In the genomic region with DNA sequence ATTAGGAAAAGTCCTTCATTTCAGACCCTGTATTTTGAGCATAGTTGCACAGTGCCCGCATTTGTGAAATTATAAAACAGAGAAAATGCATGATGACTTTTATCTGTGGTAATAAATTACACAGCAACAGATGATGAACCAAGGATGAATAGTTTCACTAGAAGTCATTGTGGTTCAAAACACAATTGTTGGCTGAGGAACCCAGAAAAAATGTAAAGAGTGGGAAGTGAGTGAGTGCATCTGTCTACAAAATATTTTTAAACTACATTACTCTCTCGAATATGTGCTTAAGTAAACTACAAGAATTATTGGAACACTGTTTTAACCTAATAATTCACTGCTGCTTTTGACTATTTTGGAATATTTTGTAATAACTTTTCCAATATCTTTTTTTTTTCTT, we compare ENCODE assay signal across 19 mouse cellular contexts.
DNase-seq lines count a peak whose midpoint lies in the region; ATAC-seq and TF ChIP-seq lines count a peak whose summit lies in the region.
"Had no signal": no experiment of that assay in that cellular context is flagged by ENCODE, and none has a peak within 500 bp of the region (broad histone marks: within the 10 kb centered on the region; RNA-seq: fewer than 3 reads in every experiment).

No protein-coding gene starts in this region.

- H3K4me2 ChIP-seq in lung, embryonic 16.5 days (ENCODE audit: low read depth, low read length), result no peak overlapping the region
- H3K4me2 ChIP-seq: embryonic facial prominence, embryonic 12.5 days; forebrain, embryonic 13.5 days; forebrain, embryonic 15.5 days had no signal

- no peak overlapping the region for H3K4me3 ChIP-seq in left cerebral cortex, adult 2 months
- H3K4me3 ChIP-seq in lung, embryonic 16.5 days (ENCODE audit: low read length), result no peak overlapping the region
- H3K4me3 ChIP-seq: embryonic facial prominence, embryonic 10.5 days; embryonic facial prominence, embryonic 12.5 days; forebrain, embryonic 13.5 days; forebrain, embryonic 15.5 days had no signal

- H3K27me3 ChIP-seq in lung, embryonic 16.5 days (ENCODE audit: control insufficient read depth, insufficient read depth, low read depth, low read length), result no peaks in the 10 kb centered on the region
- H3K27me3 ChIP-seq: embryonic facial prominence, embryonic 12.5 days; forebrain, embryonic 13.5 days; forebrain, embryonic 15.5 days had no signal

- 58% methylated on average over 2 of the region's 2 CpGs for WGBS in lung, embryonic 16.5 days

- ATAC-seq in lung, embryonic 16.5 days (ENCODE audit: low read depth), result peak; percentile 54
- ATAC-seq in megakaryocyte progenitor cell, adult 5-6 weeks (replicated peaks; ENCODE audit: poor library complexity), result no peak
- ATAC-seq: forebrain, embryonic 13.5 days; forebrain, embryonic 15.5 days had no signal

- H3K36me3 ChIP-seq in lung, embryonic 16.5 days (ENCODE audit: control insufficient read depth, insufficient read depth, low read length), result no peaks in the 10 kb centered on the region
- H3K36me3 ChIP-seq: embryonic facial prominence, embryonic 10.5 days; embryonic facial prominence, embryonic 12.5 days; forebrain, embryonic 15.5 days had no signal

- DNase-seq in left cerebral cortex, adult 2 months (ENCODE audit: extremely low spot score in 1 of 2, low spot score in 2 of 2), result no peak
- DNase-seq in left cerebral cortex, adult 11 months (ENCODE audit: low spot score), result no peak
- DNase-seq in lung, adult 18-20 months, result no peak
- peak; percentile 19 for DNase-seq in brain, adult 2 months (ENCODE audit: low read depth, low spot score)
- DNase-seq in telencephalon, adult 2 months (ENCODE audit: low read depth, low spot score), result peak; percentile 11
- DNase-seq: adrenal gland, adult 2 months; adrenal gland, postnatal 10 days; adrenal gland, postnatal 25 days; cerebellum, adult 11-12 months; cerebellum, adult 2 months; cerebellum, adult 9-10 months; cerebellum, postnatal 10 days; cerebellum, postnatal 25 days had no signal

- H3K27ac ChIP-seq in left cerebral cortex, adult 2 months, result peak overlapping the region; percentile 78
- H3K27ac ChIP-seq in lung, embryonic 16.5 days (ENCODE audit: low read length), result no peak overlapping the region
- H3K27ac ChIP-seq: embryonic facial prominence, embryonic 10.5 days; embryonic facial prominence, embryonic 12.5 days; forebrain, embryonic 13.5 days; forebrain, embryonic 15.5 days had no signal

- intact Hi-C loops in left cerebral cortex, adult 2 months (cut with DNase I), result loop anchor here (2.0 to 5.0 kb wide), 2 partner anchors 95 to 391 kb away; no protein-coding TSS in a partner anchor

- no peaks in the 10 kb centered on the region for H3K4me1 ChIP-seq in lung, embryonic 16.5 days (replicated peaks; ENCODE audit: control insufficient read depth, insufficient read depth, low read length)
- H3K4me1 ChIP-seq: embryonic facial prominence, embryonic 10.5 days; embryonic facial prominence, embryonic 12.5 days; forebrain, embryonic 13.5 days; forebrain, embryonic 15.5 days had no signal

- TF ChIP-seq CTCF in left cerebral cortex, adult 2 months (IDR thresholded peaks at IDR 0.05), result no peak

- no peak overlapping the region for H3K9ac ChIP-seq in lung, embryonic 16.5 days (ENCODE audit: low read length)
- H3K9ac ChIP-seq: embryonic facial prominence, embryonic 12.5 days; forebrain, embryonic 13.5 days; forebrain, embryonic 15.5 days had no signal

- no peaks in the 10 kb centered on the region for H3K9me3 ChIP-seq in lung, embryonic 16.5 days (ENCODE audit: control insufficient read depth, low read length)
- H3K9me3 ChIP-seq: embryonic facial prominence, embryonic 10.5 days; embryonic facial prominence, embryonic 12.5 days; forebrain, embryonic 13.5 days; forebrain, embryonic 15.5 days had no signal

Comparison
In these comparisons a context has a peak if more than half of its experiments do, and no peak if none do; other contexts are left out.
1. DNase-seq: peak in brain, adult 2 months (single experiment) and telencephalon, adult 2 months (single experiment); none in left cerebral cortex, adult 2 months (0 of 2), left cerebral cortex, adult 11 months (single experiment) and lung, adult 18-20 months (0 of 2).